Mouse (Mus musculus) retina, postnatal 1 day (tissue): Measurements from ENCODE around the gene Ifitm1.
"Not testable (repeated sequence)": the region's sequence is repeated elsewhere in the genome, so short reads cannot be mapped to it uniquely, and the experiment has no call there.

Experiments used
- DNase-seq: peaks from one replicate; pipeline ENCODE4 v3.0.0-alpha.2; 2012

The Ifitm1 gene

GRCm38 (mm10) chr7:140951051-140951450, 16.0 kb upstream of the Ifitm1 start:
- no peak for DNase-seq

GRCm38 (mm10) chr7:140951765-140952164, 15.3 kb upstream of the Ifitm1 start:
- no peak for DNase-seq

- DNase-seq, result no peak
These were observed 14.6 kb upstream of the Ifitm1 start for GRCm38 (mm10) chr7:140952441-140952840.

GRCm38 (mm10) chr7:140953133-140953532, 13.9 kb upstream of the Ifitm1 start:
- DNase-seq, result no peak

- no peak for DNase-seq
These were observed 13.0 kb upstream of the Ifitm1 start for GRCm38 (mm10) chr7:140953800-140954732.

GRCm38 (mm10) chr7:140954733-140955071, 12.3 kb upstream of the Ifitm1 start:
- no peak for DNase-seq

GRCm38 (mm10) chr7:140955342-140955741, 11.7 kb upstream of the Ifitm1 start:
- DNase-seq, result no peak

- peak; percentile 62 for DNase-seq
These were observed 11.1 kb upstream of the Ifitm1 start, which contains the start of the genes Gm45717 and Ifitm2 for GRCm38 (mm10) chr7:140955758-140956555. Gene Gm45717, minus strand, starts transcription at chr7:140955937. Gene Ifitm2, minus strand, starts transcription at chr7:140955987.

GRCm38 (mm10) chr7:140956556-140956869, 10.5 kb upstream of the Ifitm1 start:
- DNase-seq, result no peak

- peak; percentile 85 for DNase-seq
These were observed 7.7 kb upstream of the Ifitm1 start for GRCm38 (mm10) chr7:140959181-140959901.

GRCm38 (mm10) chr7:140960026-140960425, 7.0 kb upstream of the Ifitm1 start:
- DNase-seq, result no peak

GRCm38 (mm10) chr7:140961416-140961815, 5.6 kb upstream of the Ifitm1 start:
- no peak for DNase-seq

GRCm38 (mm10) chr7:140962733-140963132, 4.3 kb upstream of the Ifitm1 start:
- DNase-seq, result no peak

- no peak for DNase-seq
These were observed 1.0 kb downstream of the Ifitm1 start for GRCm38 (mm10) chr7:140967862-140968591.

GRCm38 (mm10) chr7:140968710-140969109, 1.7 kb downstream of the Ifitm1 start:
- DNase-seq, result not testable (repeated sequence)

- peak; percentile 48 for DNase-seq
These were observed 3.9 kb downstream of the Ifitm1 start for GRCm38 (mm10) chr7:140970931-140971330.

GRCm38 (mm10) chr7:140971479-140972171, 4.6 kb downstream of the Ifitm1 start:
- DNase-seq, result no peak

GRCm38 (mm10) chr7:140973396-140974165, 6.6 kb downstream of the Ifitm1 start:
- DNase-seq, result no peak

GRCm38 (mm10) chr7:140974940-140975339, 7.9 kb downstream of the Ifitm1 start:
- DNase-seq, result no peak

GRCm38 (mm10) chr7:140975465-140975864, 8.4 kb downstream of the Ifitm1 start:
- no peak for DNase-seq

GRCm38 (mm10) chr7:140976720-140977119, 9.7 kb downstream of the Ifitm1 start:
- not testable (repeated sequence) for DNase-seq
